Mouse (Mus musculus) left cerebral cortex, adult 18-20 months (tissue): Measurements from ENCODE around the gene Isca2. TPM values are rescaled to one million over a fixed set of nuclear protein-coding genes. Genes with fewer than 3 reads are reported as not detected.

ENCODE experiments used
- DNase-seq, 2 experiments: peaks; one replicate each; pipeline ENCODE4 v3.0.0; 2021 to 2022; ENCODE audit warnings: low spot score in 2 of 2, mixed read lengths in 1 of 2
- total RNA-seq, 2 experiments: library from RNA; stranded (reverse); gene quantifications; 2 replicates each; pipeline ENCODE4 v1.2.3; 2021

The Isca2 gene
- total RNA-seq, 2 experiments from 2014 or later = 56.3 to 60.2 TPM

- DNase-seq = no peak
These were observed 3.4 kb upstream of the Isca2 start for GRCm38 (mm10) chr12:84769624-84770023.

GRCm38 (mm10) chr12:84771981-84772520 is 1.0 kb upstream of the Isca2 start:
- DNase-seq = no peak

GRCm38 (mm10) chr12:84773476-84773875 is 425 bp downstream of the Isca2 start:
- no peak for DNase-seq

- no peak for DNase-seq
These were observed 1.3 kb downstream of the Isca2 start for GRCm38 (mm10) chr12:84774376-84774775.

- DNase-seq = no peak
These were observed 3.2 kb downstream of the Isca2 start for GRCm38 (mm10) chr12:84776229-84776628.

GRCm38 (mm10) chr12:84784604-84785381 is 11.7 kb downstream of the Isca2 start:
- DNase-seq = peak; percentile 88 to 90

- no peak for DNase-seq
These were observed 13.0 kb downstream of the Isca2 start for GRCm38 (mm10) chr12:84786091-84786490.

GRCm38 (mm10) chr12:84790853-84791252 is 17.8 kb downstream of the Isca2 start:
- no peak for DNase-seq

- DNase-seq = no peak
These were observed 19.6 kb downstream of the Isca2 start for GRCm38 (mm10) chr12:84792629-84793028.

GRCm38 (mm10) chr12:84794647-84795046 is 21.6 kb downstream of the Isca2 start:
- DNase-seq = no peak

GRCm38 (mm10) chr12:84799086-84799485 is 26.0 kb downstream of the Isca2 start:
- DNase-seq = no peak

- DNase-seq = no peak
These were observed 27.4 kb downstream of the Isca2 start for GRCm38 (mm10) chr12:84800419-84800818.

- no peak for DNase-seq
These were observed 28.6 kb downstream of the Isca2 start for GRCm38 (mm10) chr12:84801532-84802110.

- no peak for DNase-seq
These were observed 29.6 kb downstream of the Isca2 start for GRCm38 (mm10) chr12:84802625-84803024.

GRCm38 (mm10) chr12:84805228-84805842 is 32.3 kb downstream of the Isca2 start:
- DNase-seq = no peak

- DNase-seq = no peak
These were observed 33.0 kb downstream of the Isca2 start for GRCm38 (mm10) chr12:84806010-84806409.

GRCm38 (mm10) chr12:84806726-84807125 is 33.7 kb downstream of the Isca2 start:
- no peak for DNase-seq

- no peak for DNase-seq
These were observed 34.3 kb downstream of the Isca2 start for GRCm38 (mm10) chr12:84807351-84807750.

GRCm38 (mm10) chr12:84809033-84809432 is 36.0 kb downstream of the Isca2 start:
- no peak for DNase-seq

GRCm38 (mm10) chr12:84810810-84811209 is 37.8 kb downstream of the Isca2 start:
- no peak for DNase-seq

- DNase-seq = no peak
These were observed 38.5 kb downstream of the Isca2 start for GRCm38 (mm10) chr12:84811510-84811909.

- no peak for DNase-seq
These were observed 39.0 kb downstream of the Isca2 start for GRCm38 (mm10) chr12:84812004-84812403.
